Mouse (Mus musculus) brain, adult 2 months (tissue): ENCODE measurements at regions not wholly inside any gene's neighbourhood (a gene's known extent, or its start where the extent isn't known, plus 50 kb on each side); places are given as distances from the start of the nearest gene placed in this dataset.

Source experiments
- DNase-seq: peaks from one replicate; pipeline ENCODE4 v3.0.0; 2011; ENCODE audit warnings: low read depth, low spot score

- DNase-seq, result no peak
These were observed 240.2 kb downstream of the H2al1j start for GRCm38 (mm10) chrX:11567827-11568226.

DNA sequence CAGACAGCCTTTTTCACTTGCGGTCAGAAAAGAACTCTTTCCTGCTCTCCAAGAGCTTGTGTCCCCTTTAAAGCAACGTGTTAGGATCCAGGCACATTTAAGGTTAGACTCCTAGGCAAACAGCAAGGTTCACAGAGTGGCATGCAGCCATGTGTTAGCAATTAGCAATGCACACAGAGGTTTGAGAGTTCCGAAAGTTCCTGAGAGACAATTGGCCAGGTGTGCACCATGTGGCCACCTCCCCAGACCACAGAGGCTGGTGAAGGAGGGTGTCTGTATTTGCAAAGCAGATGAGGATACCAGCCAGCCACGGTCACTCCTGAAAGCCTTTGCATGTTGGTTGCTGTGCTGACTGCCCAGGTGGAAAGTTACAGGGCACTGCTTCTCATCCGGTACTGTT is 240.6 kb downstream of the H2al1j start:
- no peak for DNase-seq

- DNase-seq, result no peak
These were observed 246.7 kb downstream of the H2al1j start for GRCm38 (mm10) chrX:11574354-11574753.

GRCm38 (mm10) chrX:11575571-11575970 is 247.9 kb downstream of the H2al1j start:
- DNase-seq, result peak; percentile 50

DNA sequence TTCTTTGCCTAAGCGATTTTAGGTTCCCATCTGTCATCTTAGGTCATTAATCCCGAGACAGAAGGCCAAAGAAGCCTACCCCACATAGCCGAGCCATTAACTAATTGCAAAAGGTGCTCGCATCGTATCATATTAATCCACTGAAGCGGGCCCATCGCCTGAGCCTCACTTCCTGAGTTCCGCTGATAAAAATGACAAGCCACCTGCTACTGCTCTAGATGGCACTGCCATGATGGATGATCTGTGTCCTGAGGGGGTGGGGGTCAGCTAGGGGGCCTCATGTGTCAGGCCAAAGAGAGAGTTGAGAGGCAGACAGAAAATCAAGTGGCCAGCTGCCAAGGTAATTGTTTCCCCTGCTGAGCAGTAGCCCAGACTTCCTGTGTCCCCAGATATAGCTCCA is 248.7 kb downstream of the H2al1j start:
- DNase-seq, result no peak

DNA sequence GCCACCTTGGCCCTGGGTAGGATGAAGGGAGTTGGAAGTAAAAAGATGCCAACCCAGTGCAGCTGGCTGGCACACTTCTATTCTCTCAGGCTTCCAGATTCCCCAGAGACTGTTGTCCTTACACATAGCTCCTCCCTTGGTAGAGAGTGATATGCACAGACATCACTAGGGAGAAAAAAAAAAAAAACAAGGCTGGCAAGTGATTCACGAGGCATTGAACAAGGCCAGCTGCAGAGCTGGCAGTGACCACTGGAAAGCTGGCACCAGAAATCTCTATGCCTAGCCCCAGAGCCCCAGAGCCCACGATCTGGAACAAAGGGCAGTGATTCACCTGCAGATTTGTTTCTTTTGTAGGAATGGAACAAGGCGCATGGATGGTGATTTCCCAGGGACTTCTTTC is 249.7 kb downstream of the H2al1j start:
- DNase-seq, result peak; percentile 31

GRCm38 (mm10) chrX:11585353-11585752 is 257.7 kb downstream of the H2al1j start:
- no peak for DNase-seq

GRCm38 (mm10) chrX:11591391-11592187 is 264.0 kb downstream of the H2al1j start:
- no peak for DNase-seq

- no peak for DNase-seq
These were observed 266.9 kb downstream of the H2al1j start for GRCm38 (mm10) chrX:11594542-11594941.

- DNase-seq, result peak; percentile 40
These were observed 269.9 kb downstream of the H2al1j start for GRCm38 (mm10) chrX:11597548-11597947.

DNA sequence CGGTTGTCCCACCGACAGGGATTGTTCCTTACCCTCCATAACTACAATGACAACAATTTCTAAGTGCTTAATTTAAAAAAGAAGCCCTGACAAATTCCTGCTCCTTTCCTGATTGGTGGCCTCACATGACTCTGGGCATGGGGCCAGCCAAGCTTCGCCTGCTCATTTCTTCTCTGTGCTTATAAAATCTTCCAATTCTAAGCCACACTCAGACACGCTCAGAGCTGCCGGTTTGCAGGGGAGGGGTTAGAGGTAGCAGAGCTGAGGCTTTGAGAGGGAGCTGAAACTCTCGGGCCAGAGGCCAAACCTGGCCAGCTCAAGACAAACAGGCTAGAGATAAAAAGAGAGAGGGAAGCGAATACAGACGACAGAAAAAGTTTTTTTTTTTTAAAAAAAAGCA is 286.6 kb downstream of the H2al1j start:
- peak; percentile 31 for DNase-seq

DNA sequence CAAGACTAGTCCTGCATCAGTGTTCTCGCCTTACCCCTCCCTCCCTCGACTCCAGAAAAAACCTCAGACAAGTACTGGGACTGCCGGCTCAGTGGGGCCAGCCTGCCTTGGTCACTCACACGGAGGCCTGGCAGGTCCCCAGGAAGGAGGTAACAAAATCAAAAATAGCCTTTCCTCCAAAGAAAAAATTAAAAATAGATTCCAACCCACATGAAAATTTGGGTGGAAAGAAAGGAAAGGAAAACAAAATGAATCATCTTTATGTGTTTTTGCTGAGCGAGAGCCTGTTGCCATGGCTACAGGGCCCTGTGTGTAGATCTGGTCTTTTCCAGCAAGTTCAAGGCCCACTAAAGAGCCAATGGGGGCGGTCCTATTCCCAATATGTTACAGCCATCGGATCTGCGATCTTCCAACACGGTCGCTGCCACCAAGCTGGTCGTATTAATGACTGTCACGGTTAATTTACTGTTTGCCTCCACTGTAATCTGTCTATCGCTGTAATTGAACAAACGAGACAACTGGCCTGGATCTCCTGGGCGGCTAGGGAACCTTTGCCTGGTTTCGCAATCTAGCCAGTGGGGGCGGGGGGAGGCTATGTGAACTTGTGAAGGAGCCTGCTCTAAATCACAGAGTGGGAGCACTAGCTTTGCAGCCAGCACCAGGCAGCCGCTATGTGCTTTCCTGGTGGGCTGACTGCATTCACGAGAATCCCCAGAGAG is 293.6 kb downstream of the H2al1j start:
- peak; percentile 79 for DNase-seq

GRCm38 (mm10) chrX:11626274-11626878 is 298.8 kb downstream of the H2al1j start:
- DNase-seq, result no peak

DNA sequence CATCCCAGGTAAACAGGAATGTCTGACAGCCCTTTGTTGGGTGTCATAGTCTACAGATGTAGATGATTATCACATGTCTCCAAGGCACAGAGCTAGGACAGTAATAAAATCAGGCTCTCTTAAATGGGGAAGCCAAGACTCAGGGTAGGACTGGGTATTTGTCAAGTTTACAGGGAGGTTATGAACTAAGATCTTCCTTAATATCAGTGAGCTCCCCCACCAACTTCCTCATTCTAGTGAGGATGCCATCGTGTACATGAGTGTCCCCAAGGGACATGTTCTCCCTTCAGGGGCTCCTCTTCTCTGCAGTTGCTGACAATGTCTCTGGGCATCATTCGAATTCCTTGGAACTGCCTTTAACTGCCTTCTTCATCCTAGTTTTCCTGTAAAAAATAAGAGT is 301.7 kb downstream of the H2al1j start:
- no peak for DNase-seq

DNA sequence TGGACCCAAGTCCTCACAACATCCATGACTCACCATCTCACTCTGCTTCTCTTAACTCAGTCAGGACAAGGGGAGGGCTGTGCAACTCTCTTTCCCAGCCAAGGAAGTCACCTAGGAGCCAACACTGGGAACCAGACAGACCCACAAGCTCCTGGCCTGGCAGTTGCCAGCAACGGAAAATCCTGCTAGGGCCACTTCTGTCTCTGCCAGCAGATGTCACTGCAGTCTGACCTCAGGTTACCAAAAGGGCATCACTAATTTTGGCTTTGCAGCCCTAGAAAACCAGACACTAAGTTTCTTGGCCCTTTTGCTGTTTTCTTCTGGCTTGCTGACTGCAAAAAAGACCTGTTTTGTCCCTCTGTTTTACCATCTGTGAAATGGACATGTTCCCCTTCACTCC is 302.3 kb downstream of the H2al1j start:
- peak; percentile 55 for DNase-seq

DNA sequence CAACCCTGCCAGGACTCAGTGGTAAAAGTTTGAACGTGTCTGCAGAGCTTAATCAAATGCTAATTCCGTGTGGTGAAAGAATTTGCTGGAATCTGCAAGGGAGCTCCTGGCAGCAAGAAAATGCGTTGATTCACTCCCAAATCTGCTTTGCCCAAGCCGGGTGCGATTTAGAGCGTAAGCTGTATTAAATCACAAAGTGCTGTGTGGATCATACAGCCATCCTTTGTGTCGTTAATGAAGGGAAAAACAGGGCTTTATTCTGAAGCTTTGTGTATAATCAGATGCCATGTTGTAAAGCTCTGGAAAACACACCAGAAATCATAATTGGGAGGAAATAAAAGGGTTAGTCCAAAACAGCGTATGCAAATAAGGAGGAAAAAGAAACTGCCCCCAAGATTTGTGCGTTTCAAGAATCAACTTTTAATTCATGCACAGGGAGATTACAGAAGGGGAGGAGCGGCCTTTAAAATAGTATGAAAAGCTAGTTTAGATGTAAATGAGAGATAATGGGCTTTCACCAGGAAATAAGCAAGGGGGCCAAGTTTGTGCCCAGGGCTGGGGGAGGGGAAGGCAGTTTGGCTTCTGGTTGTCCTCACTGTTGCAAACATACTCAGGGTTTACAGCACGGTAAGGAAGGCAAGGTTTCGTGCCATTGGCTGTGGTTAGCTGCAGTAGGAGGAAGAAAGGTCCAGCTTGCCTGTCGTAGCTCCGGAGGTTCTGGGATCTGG is 303.7 kb downstream of the H2al1j start:
- peak; percentile 61 for DNase-seq

DNA sequence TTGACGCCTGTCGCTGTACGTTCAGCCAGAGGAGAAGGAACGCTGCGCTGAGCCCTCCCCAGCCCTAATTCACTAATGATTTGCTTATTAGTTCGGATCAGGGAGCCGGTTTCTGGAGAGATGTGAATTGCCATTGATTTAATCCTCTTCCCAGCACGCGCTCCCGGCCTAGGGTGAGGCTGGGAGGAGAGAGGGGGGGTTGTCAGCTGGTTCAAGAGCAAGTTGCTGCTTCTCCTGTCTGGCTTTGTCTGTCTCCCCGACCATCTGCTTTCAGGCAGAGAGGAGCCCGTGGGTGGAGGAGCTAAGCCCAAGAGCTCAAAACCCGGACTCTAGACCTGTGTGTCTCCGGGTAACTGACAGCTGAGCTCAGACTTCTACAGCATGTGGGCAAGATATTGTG is 304.4 kb downstream of the H2al1j start:
- peak; percentile 55 for DNase-seq

- DNase-seq, result no peak
These were observed 306.2 kb downstream of the H2al1j start for GRCm38 (mm10) chrX:11633823-11634222.

GRCm38 (mm10) chrX:11644484-11644883 is 316.9 kb downstream of the H2al1j start:
- no peak for DNase-seq

GRCm38 (mm10) chrX:11646681-11647526 is 319.3 kb downstream of the H2al1j start:
- no peak for DNase-seq

DNA sequence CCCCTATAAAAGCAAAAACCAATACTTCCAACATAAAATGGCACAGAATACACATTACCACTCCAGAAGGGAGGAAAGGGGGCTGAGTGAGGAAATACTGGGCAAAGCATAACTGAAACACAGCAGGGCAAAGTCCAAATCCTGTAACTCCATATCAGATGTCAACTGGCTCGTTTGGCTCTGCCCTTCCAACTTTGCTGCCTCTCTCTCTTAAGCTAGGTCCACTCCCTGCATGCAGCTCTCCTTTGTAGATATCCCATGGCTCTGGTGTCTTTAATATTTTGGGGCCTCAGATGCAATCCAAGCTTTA is 319.9 kb downstream of the H2al1j start:
- DNase-seq, result no peak
